Mouse (Mus musculus) olfactory bulb, adult 2 months (tissue): ENCODE results near the gene Cfap69. TPM values are rescaled to one million over a fixed set of nuclear protein-coding genes. Genes with fewer than 3 reads are reported as not detected.
A peak's percentile ranks its signal among the peaks of the same experiment; 100 is the strongest.
"Not testable (repeated sequence)": the region's sequence is repeated elsewhere in the genome, so short reads cannot be mapped to it uniquely, and the experiment has no call there.

Source experiments
- H3K27ac ChIP-seq: fragments of 200-500 bp; 2 replicates; pipeline ENCODE4 v1.5.1; 2012; ENCODE audit warnings: low read depth, low read length; ENCODE audit not compliant: insufficient read depth
- H3K4me1 ChIP-seq: fragments of 200-500 bp; 2 replicates; pipeline ENCODE4 v1.6.1; 2012; ENCODE audit warnings: low read length; ENCODE audit not compliant: control insufficient read depth, insufficient read depth
- H3K4me3 ChIP-seq: fragments of 200-500 bp; 2 replicates; pipeline ENCODE4 v1.5.1; 2012; ENCODE audit warnings: mild to moderate bottlenecking, low read depth, low read length, moderate library complexity; ENCODE audit not compliant: insufficient read depth
- CTCF ChIP-seq: fragments of 200-500 bp; IDR thresholded peaks from 2 replicates; pipeline ENCODE4 v1.5.1; 2012; ENCODE audit warnings: low read depth, mild to moderate bottlenecking, low read length, moderate library complexity; ENCODE audit not compliant: insufficient read depth
- POLR2A ChIP-seq: fragments of 200-500 bp; IDR thresholded peaks from 2 replicates; pipeline ENCODE4 v1.6.1; 2012; ENCODE audit warnings: mild to moderate bottlenecking, low read depth, low read length, moderate library complexity; ENCODE audit not compliant: insufficient read depth
- WGBS: fragments of 180-500 bp; shearing (Covaris S2); methylation state at CpG from one replicate; pipeline ENCODE4 v1.1.7; 2018; 5-methylcytosine and 5-hydroxymethylcytosine counted together
- polyA plus RNA-seq: library from polyadenylated mRNA; stranded (reverse); fragments of >200 nt; gene quantifications from 2 replicates; pipeline ENCODE4 v1.2.4, GENCODE M21; 2012; ENCODE audit warnings: low replicate concordance; ENCODE audit not compliant: missing spikeins, insufficient read depth, insufficient read length

The Cfap69 gene
- polyA plus RNA-seq, 1 experiment, result not detected

DNA sequence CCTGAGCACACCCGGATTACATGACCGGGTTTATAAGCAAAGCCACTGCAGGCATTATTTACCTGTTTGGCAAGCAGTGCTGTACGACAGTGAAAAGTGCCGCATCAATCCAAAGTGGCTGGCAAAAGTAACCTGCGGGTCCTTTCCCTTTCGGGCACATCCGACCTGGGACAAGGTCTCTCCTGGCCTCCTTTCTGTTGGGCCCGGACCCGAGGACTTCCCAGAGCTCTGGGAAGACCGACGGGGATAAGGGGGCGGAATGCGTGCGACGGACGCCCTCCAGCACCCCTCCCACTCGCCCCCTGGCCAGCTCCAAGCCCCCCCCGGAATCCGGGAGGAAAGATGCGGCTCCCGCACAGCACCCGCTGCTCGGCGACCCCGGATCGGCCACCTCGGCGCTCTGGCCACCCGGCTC is 29.5 kb upstream of the Cfap69 start:
- under 1% methylated on average over 29 of the region's 29 CpGs for WGBS

DNA sequence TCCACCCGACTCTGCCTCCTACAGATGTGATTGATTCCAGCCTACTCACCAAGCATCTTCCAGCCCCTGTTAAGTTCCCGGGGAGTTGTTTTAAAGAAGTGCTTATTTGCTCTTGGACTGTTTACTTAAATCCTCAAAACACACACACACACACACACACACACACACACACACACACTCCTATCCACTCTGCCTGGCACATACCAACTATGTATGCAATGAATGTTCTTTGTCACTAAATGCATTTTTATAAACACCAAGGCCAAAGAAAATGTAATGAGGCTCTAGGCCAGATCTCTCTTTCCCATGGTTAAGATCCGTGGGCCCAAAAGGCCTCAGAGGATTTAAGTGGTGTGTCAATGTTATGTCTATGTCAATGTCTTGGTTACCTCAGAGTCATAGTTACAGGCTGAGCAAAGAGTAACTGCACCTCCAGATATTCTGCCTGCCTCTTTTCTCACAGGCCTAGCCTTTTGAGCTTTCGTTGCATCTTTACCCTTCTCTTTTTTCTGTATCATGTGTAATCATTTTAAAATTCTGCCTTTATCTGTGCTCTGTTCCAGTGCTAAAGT is 28.2 kb upstream of the Cfap69 start:
- Histone ChIP-seq H3K4me3 (no peak overlapping the region), H3K27ac (no peak overlapping the region), H3K4me1 (peaks cover 4% of the 10 kb centered on the region; the same call in 1 of the 2 replicates)
- WGBS, result 33% methylated on average over 4 of the region's 4 CpGs
- TF ChIP-seq POLR2A (no peak), CTCF (no peak)

More for the DNA sequence above, 29.5 kb upstream of the Cfap69 start:
- no peak for TF ChIP-seq CTCF
- no peak for TF ChIP-seq POLR2A
- H3K27ac ChIP-seq, result peak overlapping the region; percentile 43
- peak overlapping the region; percentile 93 for H3K4me3 ChIP-seq
- H3K4me1 ChIP-seq, result peaks cover 4% of the 10 kb centered on the region; the same call in 1 of the 2 replicates

DNA sequence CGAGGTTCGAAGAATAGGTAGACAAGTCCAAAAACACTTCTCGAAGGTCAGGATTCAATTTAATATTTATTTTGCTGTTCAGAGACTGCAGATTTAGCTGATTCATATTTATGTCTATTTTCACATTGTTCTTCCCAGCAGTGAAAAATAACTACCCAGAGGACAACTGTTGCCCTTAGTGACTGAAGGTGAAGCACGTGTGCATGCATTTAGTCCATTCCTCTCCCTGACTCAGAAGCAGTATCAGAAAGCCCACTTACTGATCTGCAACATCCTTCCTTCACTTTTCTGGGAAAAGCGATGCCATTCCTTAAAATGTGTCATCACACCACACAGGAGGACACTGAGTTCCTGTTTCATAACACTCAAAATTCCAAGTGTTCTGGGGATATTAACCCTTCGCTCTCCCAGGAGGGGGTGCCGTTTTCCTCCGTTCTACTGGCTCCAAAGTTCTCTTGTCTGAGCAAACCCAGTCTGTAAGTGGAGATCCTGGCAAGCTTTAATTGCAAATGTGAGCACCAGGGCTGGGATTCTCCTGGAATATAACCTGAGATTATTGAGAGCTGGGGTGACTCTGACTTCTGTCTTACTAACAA is 25.0 kb upstream of the Cfap69 start:
- H3K27ac ChIP-seq, result no peak overlapping the region
- TF ChIP-seq POLR2A (no peak), CTCF (no peak)
- whole genome bisulfite sequencing, result 84% methylated on average over 8 of the region's 8 CpGs

DNA sequence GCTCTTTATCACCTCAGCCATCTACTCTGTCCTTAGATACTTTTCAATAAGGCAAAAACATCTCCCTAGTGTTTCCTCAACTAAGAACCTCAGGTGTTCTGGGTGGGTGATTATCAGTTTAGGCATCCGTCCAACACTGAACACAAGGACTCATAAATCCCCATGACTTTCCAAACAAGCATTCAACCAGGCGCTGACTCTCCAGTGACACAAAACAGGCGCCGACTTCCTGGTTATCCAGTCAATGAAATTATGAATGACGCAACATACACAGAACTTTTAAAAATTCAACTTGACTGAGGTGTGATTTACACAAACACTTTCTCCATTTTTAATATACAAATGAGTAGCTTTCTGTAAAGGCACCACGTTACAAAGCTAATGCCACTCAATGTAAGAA is 24.2 kb upstream of the Cfap69 start:
- no peak overlapping the region for H3K27ac ChIP-seq
- H3K4me1 ChIP-seq, result peaks cover 4% of the 10 kb centered on the region; the same call in 1 of the 2 replicates
- 89% methylated on average over 6 of the region's 6 CpGs for WGBS
- TF ChIP-seq CTCF (no peak), POLR2A (no peak)
- no peak overlapping the region for H3K4me3 ChIP-seq

More for the DNA sequence above, 25.0 kb upstream of the Cfap69 start:
- peaks cover 4% of the 10 kb centered on the region; the same call in 1 of the 2 replicates for H3K4me1 ChIP-seq
- no peak overlapping the region for H3K4me3 ChIP-seq

DNA sequence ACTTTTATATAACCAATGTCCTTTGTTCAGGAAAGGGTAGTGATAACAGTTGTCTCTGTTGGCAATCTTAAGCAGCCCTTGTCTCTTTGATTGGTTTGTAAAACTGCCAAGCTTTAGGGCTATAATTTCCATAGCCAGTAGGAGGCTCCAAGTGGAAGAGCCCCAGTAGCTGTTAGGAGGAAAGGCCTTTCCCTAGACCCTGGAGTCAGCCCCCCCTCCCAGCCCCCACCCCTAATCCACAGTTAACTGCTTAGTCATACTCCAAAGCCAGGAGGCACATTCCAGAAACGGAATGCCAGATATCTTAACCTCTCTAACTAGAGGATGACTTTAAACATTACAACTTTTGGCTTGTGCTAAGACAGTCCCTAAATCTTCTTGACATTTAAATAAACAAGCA is 22.9 kb upstream of the Cfap69 start:
- 16% methylated on average over 1 of the region's 1 CpGs for WGBS
- no peak overlapping the region for H3K4me3 ChIP-seq
- peaks cover 4% of the 10 kb centered on the region; the same call in 1 of the 2 replicates for H3K4me1 ChIP-seq
- H3K27ac ChIP-seq, result no peak overlapping the region
- no peak for TF ChIP-seq POLR2A
- no peak for TF ChIP-seq CTCF

DNA sequence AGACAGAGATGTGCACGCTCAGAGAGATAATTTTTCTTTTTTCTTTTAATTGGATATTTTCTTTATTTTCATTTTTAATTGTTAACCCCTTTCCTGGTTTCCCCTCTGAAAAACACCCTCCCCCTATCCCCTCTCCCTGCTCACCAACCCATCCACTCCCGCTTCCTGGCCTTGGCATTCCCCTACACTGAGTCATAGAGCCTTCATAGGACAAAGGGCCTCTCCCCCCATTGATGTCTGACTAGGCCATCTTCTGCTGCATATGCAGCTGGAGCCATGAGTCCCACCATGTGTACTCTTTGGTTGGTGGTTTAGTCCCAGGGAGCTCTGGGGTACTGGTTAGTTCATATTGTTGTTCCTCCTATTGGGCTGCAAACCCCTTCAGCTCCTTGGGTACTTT is 20.9 kb upstream of the Cfap69 start:
- not testable (repeated sequence) for H3K4me1 ChIP-seq, H3K4me3 ChIP-seq, H3K27ac ChIP-seq
- 85% methylated on average over 2 of the region's 2 CpGs for WGBS

DNA sequence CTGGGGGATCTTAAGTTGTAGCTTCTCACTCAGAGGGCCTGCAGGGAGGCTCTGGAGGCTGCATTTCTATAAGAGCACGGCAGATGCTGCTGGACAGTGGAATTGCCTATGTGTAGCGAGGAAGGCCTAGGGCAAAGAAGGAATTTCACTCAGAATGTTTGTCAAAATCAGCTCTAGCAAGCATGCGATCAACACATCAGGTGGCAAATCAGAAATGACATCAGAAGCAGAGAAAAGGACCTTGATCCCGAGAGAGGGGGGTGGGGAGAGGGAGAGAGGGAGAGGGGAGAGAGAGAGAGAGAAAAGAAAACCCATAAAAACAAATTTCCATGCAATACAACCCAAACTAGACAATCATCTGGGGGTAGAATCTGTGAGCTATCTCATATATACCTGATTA is 19.3 kb upstream of the Cfap69 start:
- no peak overlapping the region for H3K27ac ChIP-seq
- WGBS, result 79% methylated on average over 4 of the region's 4 CpGs
- TF ChIP-seq POLR2A (no peak), CTCF (no peak)
- no peak overlapping the region for H3K4me3 ChIP-seq
- no peaks in the 10 kb centered on the region for H3K4me1 ChIP-seq

DNA sequence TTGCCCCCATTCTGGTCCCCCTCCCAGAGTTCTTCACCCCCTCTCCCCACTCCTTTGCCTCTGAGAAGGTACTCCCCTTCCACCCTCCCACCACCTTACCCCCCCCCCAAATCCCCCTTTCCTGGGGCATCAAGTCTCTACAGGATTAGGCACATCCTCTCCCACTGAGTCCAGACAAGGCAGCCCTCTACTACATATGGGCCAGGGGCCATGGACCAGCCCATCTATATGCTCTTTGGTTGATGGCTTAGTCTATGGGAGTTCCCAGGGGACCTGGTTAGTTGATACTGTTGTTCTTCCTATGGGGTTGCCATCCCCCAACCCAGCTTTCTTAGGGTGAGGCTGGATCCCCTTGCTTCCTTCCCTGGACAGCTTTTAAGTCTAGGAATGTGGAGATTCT is 15.4 kb upstream of the Cfap69 start:
- no peak overlapping the region for H3K27ac ChIP-seq
- TF ChIP-seq POLR2A (no peak), CTCF (no peak)
- no peak overlapping the region for H3K4me3 ChIP-seq
- no peaks in the 10 kb centered on the region for H3K4me1 ChIP-seq

DNA sequence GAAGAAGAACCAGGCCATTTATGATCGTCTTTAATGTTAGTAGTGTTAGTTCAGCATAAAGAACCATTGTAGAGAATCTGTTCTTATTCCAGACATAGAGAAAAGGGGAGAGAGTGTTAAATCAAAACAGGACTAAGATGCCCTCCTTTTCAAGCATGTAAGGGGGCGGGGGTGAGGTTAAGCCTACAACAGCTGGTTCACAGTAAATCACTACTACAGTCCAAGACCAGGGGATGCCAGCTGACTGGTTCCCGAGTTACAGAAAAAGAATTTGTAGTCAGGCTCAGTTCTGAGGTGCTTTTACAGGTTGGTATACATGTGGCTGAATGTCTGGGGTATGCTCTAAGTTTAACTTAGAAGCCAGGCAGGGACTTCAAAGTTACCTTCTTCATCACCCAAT is 12.0 kb upstream of the Cfap69 start:
- 0 out of 2 replicates have a peak, but pooled peaks cover 2% of the 10 kb centered on the region for H3K4me1 ChIP-seq
- WGBS, result 92% methylated on average over 3 of the region's 3 CpGs
- no peak overlapping the region for H3K27ac ChIP-seq
- no peak overlapping the region for H3K4me3 ChIP-seq
- TF ChIP-seq POLR2A (no peak), CTCF (no peak)
